Mouse (Mus musculus): ENCODE data around the gene Slc12a4. TPM values are rescaled to one million over a fixed set of nuclear protein-coding genes. Genes with fewer than 3 reads are reported as not detected.
"Not testable (repeated sequence)": the region's sequence is repeated elsewhere in the genome, so short reads cannot be mapped to it uniquely, and the experiment has no call there.

Gene Slc12a4
- polyA plus RNA-seq (2015; fragmentation: Nextera tagmentation; extraction: Ambion mirVana) = 57.6 and 62.7 TPM in 2 replicates

GRCm38 (mm10) chr8:105965905-105966341 lies at the start of gene Slc12a4:
Slc12a4 (minus strand) TSS chr8:105966097.
- under 1% methylated on average over 42 of the region's 47 CpGs for WGBS
- Histone ChIP-seq H3K4me2 (peak within 1 kb of the TSS; percentile 63), H3K36me3 (no peaks in the 10 kb centered on the region), H3K4me3 (peak within 1 kb of the TSS; percentile 88), H3K27me3 (no peaks in the 10 kb centered on the region), H3K9me3 (no peaks in the 10 kb centered on the region), H3K9ac (peak within 1 kb of the TSS; percentile 82), H3K27ac (peak within 1 kb of the TSS; percentile 96), H3K4me1 (peaks cover 46% of the 10 kb centered on the region)
- ATAC-seq (ENCODE audit: insufficient number of reproducible peaks, low FRiP score, low TSS enrichment, low read depth) = peak; percentile 89

DNA sequence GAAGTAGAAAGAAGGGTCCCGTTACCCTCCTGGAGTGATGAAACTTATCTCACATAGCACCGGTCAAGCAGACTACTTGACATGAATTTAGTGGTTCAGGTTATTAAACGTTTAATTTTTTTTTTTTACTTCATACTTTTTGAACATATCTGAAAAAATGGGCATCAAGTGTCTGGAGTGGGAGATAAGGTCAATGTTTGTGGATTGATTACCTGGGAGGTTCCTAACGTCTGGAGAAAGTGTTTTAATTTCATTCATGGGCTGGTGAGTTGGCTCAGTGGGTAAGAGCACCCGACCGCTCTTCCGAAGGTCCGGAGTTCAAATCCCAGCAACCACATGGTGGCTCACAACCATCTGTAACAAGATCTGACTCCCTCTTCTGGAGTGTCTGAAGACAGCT lies 46.3 kb upstream of the Slc12a4 start:
- H3K4me2 ChIP-seq = peak overlapping the region; percentile 92; the same call in 1 of the 2 replicates
- not testable (repeated sequence) for H3K27me3 ChIP-seq; H3K9ac ChIP-seq; H3K9me3 ChIP-seq; ATAC-seq (ENCODE audit: insufficient number of reproducible peaks, low FRiP score, low TSS enrichment, low read depth); H3K27ac ChIP-seq
- H3K4me3 ChIP-seq = peak overlapping the region; percentile 91
- peaks cover 16% of the 10 kb centered on the region for H3K4me1 ChIP-seq
- WGBS = 82% methylated on average over 8 of the region's 8 CpGs
- peaks cover 20% of the 10 kb centered on the region for H3K36me3 ChIP-seq

GRCm38 (mm10) chr8:106011643-106011986 lies 45.7 kb upstream of the Slc12a4 start, which contains the start of gene Ddx28:
Ddx28 (minus strand) TSS chr8:106011882.
- H3K4me1 ChIP-seq = peaks cover 16% of the 10 kb centered on the region
- H3K9ac ChIP-seq = peak within 1 kb of the TSS; percentile 88
- H3K27me3 ChIP-seq = no peaks in the 10 kb centered on the region
- peak within 1 kb of the TSS; percentile 83 for H3K27ac ChIP-seq
- peaks cover 15% of the 10 kb centered on the region for H3K36me3 ChIP-seq
- ATAC-seq (ENCODE audit: insufficient number of reproducible peaks, low FRiP score, low TSS enrichment, low read depth) = no peak
- peak within 1 kb of the TSS; percentile 91 for H3K4me3 ChIP-seq
- H3K9me3 ChIP-seq = no peaks in the 10 kb centered on the region
- WGBS = 2% methylated on average over 6 of the region's 6 CpGs
- H3K4me2 ChIP-seq = peak within 1 kb of the TSS; percentile 92

- Histone ChIP-seq H3K36me3 (peaks cover 11% of the 10 kb centered on the region), H3K27me3 (no peaks in the 10 kb centered on the region), H3K9ac (peak overlapping the region; percentile 88), H3K4me2 (peak overlapping the region; percentile 92), H3K9me3 (no peaks in the 10 kb centered on the region), H3K4me3 (peak overlapping the region; percentile 91), H3K4me1 (peaks cover 16% of the 10 kb centered on the region), H3K27ac (peak overlapping the region; percentile 83)
- 2% methylated on average over 74 of the region's 74 CpGs for WGBS
- ATAC-seq (ENCODE audit: insufficient number of reproducible peaks, low FRiP score, low TSS enrichment, low read depth) = peak; percentile 89
Measured at GRCm38 (mm10) chr8:106010748-106011642, 45.1 kb upstream of the Slc12a4 start.

DNA sequence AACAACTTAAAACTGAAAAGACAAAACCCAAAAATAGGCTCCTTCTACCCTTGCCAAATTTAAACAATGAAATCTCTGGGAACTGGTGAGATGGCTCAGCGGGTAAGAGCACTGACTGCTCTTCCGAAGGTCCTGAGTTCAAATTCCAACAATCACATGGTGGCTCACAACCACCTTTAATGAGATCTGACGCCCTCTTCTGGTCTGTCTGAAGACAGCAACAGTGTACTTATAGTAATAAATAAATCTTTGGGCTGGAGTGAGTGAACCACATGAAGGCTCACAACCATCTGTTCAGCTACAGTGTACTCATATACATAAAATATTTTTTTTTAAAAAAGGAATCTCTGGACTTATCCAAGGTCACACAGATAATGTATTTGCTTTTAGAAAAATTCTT lies 42.0 kb upstream of the Slc12a4 start:
- not testable (repeated sequence) for H3K27me3 ChIP-seq; ATAC-seq (ENCODE audit: insufficient number of reproducible peaks, low FRiP score, low TSS enrichment, low read depth); H3K4me2 ChIP-seq; H3K9me3 ChIP-seq; H3K9ac ChIP-seq; H3K4me3 ChIP-seq; H3K36me3 ChIP-seq; H3K27ac ChIP-seq
- 70% methylated on average over 3 of the region's 3 CpGs for WGBS
- peaks cover 16% of the 10 kb centered on the region for H3K4me1 ChIP-seq

- WGBS = 77% methylated on average over 3 of the region's 3 CpGs
- Histone ChIP-seq H3K4me2 (no peak overlapping the region), H3K9me3 (no peaks in the 10 kb centered on the region), H3K4me1 (peaks cover 16% of the 10 kb centered on the region), H3K27ac (no peak overlapping the region), H3K27me3 (no peaks in the 10 kb centered on the region), H3K4me3 (no peak overlapping the region), H3K9ac (no peak overlapping the region), H3K36me3 (no peaks in the 10 kb centered on the region; the same call in 1 of the 2 replicates)
- ATAC-seq (ENCODE audit: insufficient number of reproducible peaks, low FRiP score, low TSS enrichment, low read depth) = no peak
Measured at GRCm38 (mm10) chr8:106007135-106007534, 41.2 kb upstream of the Slc12a4 start.

DNA sequence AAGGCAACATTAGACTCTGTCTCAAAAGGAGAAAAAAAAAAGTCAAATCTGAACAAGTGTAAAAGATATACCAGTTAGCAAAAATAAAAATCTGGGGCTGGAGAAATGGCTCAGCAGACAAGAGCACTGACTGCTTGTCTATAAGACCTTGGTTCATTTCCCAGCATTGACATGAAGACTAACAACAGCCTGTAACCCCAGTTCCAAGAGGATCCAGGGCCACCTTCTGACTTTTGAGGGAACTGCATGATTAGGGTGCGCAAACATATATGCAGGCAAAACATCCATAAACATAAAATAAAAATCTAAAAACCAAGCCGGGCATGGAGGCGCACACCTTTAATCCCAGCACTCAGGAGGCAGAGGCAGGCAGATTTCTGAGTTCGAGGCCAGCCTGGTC lies 40.5 kb upstream of the Slc12a4 start:
- Histone ChIP-seq H3K27ac (no peak overlapping the region), H3K36me3 (no peaks in the 10 kb centered on the region; the same call in 1 of the 2 replicates), H3K4me3 (no peak overlapping the region), H3K9ac (no peak overlapping the region), H3K27me3 (no peaks in the 10 kb centered on the region), H3K4me1 (peaks cover 13% of the 10 kb centered on the region), H3K4me2 (no peak overlapping the region), H3K9me3 (no peaks in the 10 kb centered on the region)
- 87% methylated on average over 4 of the region's 4 CpGs for WGBS
- ATAC-seq (ENCODE audit: insufficient number of reproducible peaks, low FRiP score, low TSS enrichment, low read depth) = no peak

DNA sequence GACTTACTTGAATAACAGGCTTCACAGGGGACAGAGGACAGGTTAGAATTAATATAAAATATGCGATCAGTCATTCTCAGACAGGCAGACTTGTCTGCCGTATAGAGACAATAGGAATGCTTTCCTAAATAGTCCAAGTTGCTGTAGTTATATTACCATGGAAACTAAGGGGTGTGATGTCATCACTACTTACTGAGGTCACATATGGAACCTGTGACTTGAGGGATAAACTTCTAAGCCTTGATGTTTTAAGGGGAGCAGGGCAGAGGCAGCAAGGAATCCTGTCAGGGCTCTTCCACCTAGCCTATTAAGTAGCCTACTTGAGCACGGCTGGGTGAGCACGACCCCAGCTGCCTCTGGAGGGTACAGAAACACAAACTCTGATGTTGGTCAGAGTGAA lies 40.0 kb upstream of the Slc12a4 start, which contains the start of gene Dpep2nb:
TSS of gene Dpep2nb (minus strand) at position 101 of the 400 bp plus-strand sequence.
- Histone ChIP-seq H3K36me3 (no peaks in the 10 kb centered on the region; the same call in 1 of the 2 replicates), H3K4me2 (no peak within 1 kb of the TSS), H3K9ac (no peak within 1 kb of the TSS), H3K27me3 (no peaks in the 10 kb centered on the region), H3K27ac (no peak within 1 kb of the TSS), H3K9me3 (no peaks in the 10 kb centered on the region), H3K4me1 (peaks cover 13% of the 10 kb centered on the region), H3K4me3 (no peak within 1 kb of the TSS)
- 79% methylated on average over 4 of the region's 4 CpGs for WGBS
- ATAC-seq (ENCODE audit: insufficient number of reproducible peaks, low FRiP score, low TSS enrichment, low read depth) = no peak

- ATAC-seq (ENCODE audit: insufficient number of reproducible peaks, low FRiP score, low TSS enrichment, low read depth) = no peak
- 76% methylated on average over 8 of the region's 8 CpGs for WGBS
- H3K27me3 ChIP-seq = no peaks in the 10 kb centered on the region
- H3K4me1 ChIP-seq = 0 out of 2 replicates have a peak, but pooled peaks cover 1% of the 10 kb centered on the region
- H3K36me3 ChIP-seq = no peaks in the 10 kb centered on the region; the same call in 1 of the 2 replicates
- no peak overlapping the region for H3K9ac ChIP-seq
- no peak overlapping the region for H3K4me3 ChIP-seq
- H3K9me3 ChIP-seq = no peaks in the 10 kb centered on the region
- H3K4me2 ChIP-seq = no peak overlapping the region
- H3K27ac ChIP-seq = no peak overlapping the region
Measured at GRCm38 (mm10) chr8:106004538-106005207, 38.8 kb upstream of the Slc12a4 start.

DNA sequence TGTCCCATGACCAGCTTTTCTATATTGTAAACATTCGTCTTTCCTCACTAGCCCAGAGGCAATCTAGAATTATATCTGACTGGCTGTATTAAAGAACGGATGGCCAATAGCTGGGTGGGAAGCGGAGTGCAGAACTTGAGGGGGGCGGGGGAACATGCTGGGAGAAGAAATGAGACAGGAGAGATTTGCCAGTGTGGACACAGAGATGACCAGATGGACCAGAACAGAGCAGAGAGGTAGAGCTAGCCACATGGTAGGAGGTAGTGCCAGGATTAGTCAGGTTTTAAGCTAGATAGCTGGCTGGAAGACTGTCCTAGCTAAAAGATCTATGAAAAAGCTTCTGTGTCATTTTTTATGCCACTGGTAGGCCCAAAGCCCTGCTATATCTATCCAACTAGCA lies 36.0 kb upstream of the Slc12a4 start:
- no peaks in the 10 kb centered on the region for H3K9me3 ChIP-seq
- H3K9ac ChIP-seq = no peak overlapping the region
- H3K4me3 ChIP-seq = no peak overlapping the region
- ATAC-seq (ENCODE audit: insufficient number of reproducible peaks, low FRiP score, low TSS enrichment, low read depth) = no peak
- H3K4me2 ChIP-seq = no peak overlapping the region
- no peaks in the 10 kb centered on the region for H3K4me1 ChIP-seq
- H3K27me3 ChIP-seq = no peaks in the 10 kb centered on the region
- 83% methylated on average over 4 of the region's 4 CpGs for WGBS
- no peaks in the 10 kb centered on the region for H3K36me3 ChIP-seq
- H3K27ac ChIP-seq = no peak overlapping the region

DNA sequence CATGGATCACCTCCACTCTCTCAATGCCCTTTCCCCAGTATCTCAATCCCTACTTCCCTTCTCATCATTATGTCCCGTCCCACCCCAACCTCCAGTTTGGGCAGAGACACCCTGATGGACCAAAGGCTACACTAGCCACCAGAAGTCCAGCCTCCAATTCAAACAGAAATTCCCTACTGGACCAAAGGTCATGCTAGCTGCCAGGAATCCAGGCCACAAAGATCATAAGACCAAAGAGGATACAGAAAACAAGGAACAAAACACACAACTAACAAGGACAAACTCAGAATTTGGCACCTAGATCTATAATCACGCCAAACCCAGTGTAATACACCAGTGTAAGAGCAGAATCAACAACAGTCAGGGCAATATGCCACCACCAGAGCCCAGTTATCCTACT lies 33.1 kb upstream of the Slc12a4 start:
- WGBS = 82% methylated on average over 2 of the region's 2 CpGs
- ATAC-seq (ENCODE audit: insufficient number of reproducible peaks, low FRiP score, low TSS enrichment, low read depth) = no peak
- H3K4me3 ChIP-seq = no peak overlapping the region

DNA sequence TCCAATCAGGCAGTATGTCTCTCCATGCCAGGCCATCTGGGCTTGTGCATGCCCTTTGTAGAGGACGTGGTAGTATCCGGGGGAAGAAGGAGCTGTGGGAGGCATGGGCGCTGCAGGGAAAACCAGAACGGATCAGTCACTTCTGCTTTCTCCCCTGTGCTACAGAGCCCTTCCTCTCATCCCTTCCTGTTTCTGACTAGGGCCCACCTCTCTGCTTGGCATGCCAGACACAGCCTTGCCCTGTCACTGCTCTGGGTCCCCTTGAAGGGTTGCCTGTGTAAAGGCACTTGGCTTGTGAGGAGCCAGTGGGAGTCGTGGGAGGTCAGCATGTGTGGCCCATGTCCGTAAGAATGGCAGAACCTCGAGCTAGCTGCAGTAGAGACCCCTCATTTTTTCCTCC lies 30.5 kb upstream of the Slc12a4 start:
- Histone ChIP-seq H3K9ac (no peak overlapping the region), H3K27ac (no peak overlapping the region), H3K36me3 (no peaks in the 10 kb centered on the region), H3K27me3 (no peaks in the 10 kb centered on the region), H3K9me3 (no peaks in the 10 kb centered on the region), H3K4me2 (no peak overlapping the region), H3K4me1 (no peaks in the 10 kb centered on the region), H3K4me3 (no peak overlapping the region)
- ATAC-seq (ENCODE audit: insufficient number of reproducible peaks, low FRiP score, low TSS enrichment, low read depth) = no peak
- WGBS = 75% methylated on average over 6 of the region's 7 CpGs

More for the DNA sequence above, 33.1 kb upstream of the Slc12a4 start:
- Histone ChIP-seq H3K9ac (no peak overlapping the region), H3K4me2 (no peak overlapping the region), H3K9me3 (no peaks in the 10 kb centered on the region), H3K27me3 (no peaks in the 10 kb centered on the region), H3K36me3 (no peaks in the 10 kb centered on the region), H3K4me1 (no peaks in the 10 kb centered on the region), H3K27ac (no peak overlapping the region)
